Mouse (Mus musculus) cerebellum, adult 9-11 months (tissue): ENCODE data around the gene Smc1b.
"Not testable (repeated sequence)": the region's sequence is repeated elsewhere in the genome, so short reads cannot be mapped to it uniquely, and the experiment has no call there.

Experiments
- DNase-seq: peaks from one replicate; pipeline ENCODE4 v3.0.0; 2022

Smc1b gene

DNA sequence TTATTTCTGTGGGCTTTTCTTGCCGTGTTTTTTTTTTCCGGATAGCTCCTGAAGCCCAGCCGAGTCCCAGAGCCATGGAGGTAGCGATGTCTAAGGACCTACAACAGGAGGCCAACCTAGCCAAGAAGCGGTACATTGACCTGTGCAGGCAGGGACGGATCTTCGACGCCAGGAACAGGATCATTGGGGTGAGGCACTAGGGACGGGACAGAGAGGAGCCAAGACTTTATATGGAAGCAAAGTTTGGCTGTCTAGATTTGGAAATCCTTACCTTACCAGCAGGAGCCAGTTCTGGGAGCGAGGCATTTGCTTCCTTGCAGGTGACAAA, 393 bp upstream of the Smc1b start:
- DNase-seq = no peak

DNA sequence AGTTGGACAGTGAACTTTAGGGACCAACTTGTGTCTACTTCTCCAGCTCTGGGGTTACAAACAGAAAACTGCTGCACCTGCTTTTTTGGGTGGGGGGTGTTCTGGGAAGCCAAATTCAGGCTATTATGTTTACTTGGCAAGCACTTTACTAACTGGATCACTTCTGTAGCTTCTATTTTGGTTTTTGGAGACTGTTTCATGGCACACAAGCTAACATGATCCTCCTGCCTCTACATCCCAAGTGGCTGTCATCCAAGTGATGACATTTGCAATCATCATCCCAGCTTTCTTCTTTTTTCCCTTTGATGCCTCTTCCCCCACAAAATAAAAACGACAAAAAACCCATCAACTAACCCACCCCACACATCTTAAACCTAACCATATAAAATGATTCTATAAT, 46.1 kb downstream of the Smc1b start:
- DNase-seq = no peak

DNA sequence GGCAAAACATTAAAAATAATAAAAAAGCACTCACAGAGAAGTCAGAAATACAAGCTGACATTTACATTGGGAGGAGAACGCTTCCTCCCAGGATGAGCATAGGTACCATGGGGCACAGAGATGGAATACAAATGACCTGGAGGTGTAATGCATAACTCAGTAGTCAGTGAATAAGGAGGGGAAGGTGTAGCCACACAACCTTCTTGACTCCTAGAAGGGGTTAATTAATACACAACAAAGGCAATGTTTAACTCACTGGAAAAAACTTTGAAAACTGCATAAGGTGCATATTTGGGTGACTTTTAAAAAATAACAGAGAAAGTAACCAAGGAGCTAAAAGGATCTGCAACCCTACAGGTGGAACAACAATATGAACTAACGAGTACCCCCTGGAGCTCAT, 59.1 kb downstream of the Smc1b start:
- no peak for DNase-seq

DNA sequence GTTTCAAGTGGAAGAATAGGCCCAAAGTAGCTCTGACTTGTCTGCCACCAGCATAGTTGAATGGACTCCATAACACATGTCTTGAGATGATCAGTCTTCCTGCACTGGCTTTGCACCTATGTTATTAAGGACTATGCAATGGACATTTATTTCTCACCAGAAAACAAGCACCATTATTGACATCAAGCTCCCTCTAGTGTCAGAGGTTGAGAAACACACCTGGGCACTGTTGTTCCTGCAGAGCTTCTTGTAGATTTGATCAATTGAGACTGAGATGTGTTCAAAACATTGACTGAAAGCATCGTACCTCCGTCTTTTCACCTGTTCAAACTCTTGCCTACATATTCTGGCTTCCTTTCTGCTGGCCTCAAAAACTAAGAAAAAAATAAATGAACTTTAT, 61.2 kb downstream of the Smc1b start:
- DNase-seq = peak; percentile 32

DNA sequence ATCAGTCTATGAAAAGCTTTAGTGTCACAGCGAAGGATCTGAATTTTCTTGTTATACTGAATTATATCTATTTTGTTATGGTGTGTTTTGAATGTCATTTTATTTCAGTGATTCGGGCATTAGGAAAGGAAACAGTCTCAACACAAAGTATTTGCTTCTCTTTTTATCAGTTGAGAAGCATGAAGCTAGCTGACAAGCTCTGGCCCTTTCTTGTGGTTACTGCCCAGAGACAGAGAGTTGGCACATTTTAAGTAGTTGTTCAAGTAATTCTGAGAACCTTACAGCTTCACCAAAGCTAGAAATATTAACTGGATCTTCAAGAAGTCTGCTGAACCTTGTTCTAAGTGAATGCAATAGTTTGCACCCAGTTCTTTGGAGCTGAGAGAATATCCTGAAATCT, 68.3 kb downstream of the Smc1b start:
- DNase-seq = no peak

DNA sequence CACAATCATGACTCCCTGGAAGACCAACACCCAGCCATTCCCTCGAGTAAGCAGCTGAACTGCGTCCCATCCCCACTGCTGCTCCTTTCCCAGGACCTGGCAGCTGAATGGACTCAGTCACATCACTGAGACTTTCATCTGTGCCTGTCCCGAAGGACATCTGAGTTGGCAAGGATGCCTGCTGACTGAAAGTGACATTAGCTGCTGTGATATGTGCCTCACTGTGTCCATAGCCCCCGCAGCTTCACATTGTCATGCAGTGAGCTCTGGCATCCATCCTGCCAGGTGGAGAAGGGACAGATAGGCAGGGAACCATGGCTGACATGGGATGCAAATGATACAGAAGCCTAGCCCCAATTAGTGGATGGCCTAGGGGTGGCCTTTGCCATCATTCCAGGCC, 76.6 kb downstream of the Smc1b start:
- no peak for DNase-seq

DNA sequence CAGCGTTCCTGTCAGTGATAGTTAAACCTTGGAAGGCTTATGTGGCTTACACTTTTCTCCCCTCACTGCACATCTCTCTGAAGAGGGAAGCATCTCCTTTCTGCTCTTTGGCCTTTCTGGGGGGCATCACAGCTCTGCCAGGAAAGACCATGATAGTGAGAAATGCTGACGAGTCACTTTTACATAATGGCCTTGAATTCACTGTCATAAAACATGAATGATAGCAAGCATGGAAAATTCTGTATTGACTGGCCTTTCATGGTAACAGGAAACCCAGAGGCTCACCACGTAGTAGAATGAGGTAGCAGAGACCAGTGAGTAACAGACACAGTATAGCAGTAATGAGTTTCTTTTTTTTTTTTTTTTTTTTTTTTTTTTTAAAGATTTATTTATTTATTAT, 77.7 kb downstream of the Smc1b start:
- DNase-seq = no peak

DNA sequence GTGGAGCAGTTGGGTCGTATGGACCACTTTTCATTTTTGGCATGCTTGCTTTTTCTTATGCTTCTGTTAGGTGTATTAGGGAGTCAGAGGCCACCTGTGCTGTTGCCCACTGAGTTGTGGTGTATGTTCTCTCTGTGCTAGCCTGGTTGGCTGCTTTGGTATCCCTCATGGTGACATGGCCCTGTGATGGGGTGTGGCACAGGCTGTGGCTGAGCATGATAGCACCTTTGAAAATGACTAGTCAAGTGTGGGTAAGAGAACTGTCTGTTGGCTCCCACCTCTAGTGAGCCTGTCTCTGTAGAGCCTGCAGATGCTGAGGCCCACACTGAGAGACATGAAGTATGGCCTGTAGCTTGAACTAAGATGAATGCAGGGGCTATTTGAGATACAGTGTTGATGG, 82.0 kb downstream of the Smc1b start:
- DNase-seq = no peak

DNA sequence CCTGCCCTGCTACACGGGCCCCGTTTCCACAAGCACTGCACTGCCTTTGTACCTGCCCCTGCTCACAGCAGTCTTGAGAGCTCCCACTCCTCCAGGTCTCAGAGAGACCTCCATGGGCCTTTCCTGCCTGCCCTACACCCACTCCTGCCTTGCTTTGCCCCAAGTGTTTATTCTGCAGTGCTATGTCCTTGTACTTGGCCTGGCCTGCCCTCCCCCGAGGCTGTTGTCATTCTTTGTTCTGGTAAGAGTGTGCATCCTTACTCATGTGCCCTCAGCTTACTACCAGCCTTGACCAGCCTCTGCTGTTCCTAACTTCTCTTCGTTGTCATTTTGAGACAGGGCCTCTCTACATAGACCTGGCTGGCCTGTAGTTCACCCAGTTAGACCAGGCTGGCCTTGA, 83.9 kb downstream of the Smc1b start:
- no peak for DNase-seq

DNA sequence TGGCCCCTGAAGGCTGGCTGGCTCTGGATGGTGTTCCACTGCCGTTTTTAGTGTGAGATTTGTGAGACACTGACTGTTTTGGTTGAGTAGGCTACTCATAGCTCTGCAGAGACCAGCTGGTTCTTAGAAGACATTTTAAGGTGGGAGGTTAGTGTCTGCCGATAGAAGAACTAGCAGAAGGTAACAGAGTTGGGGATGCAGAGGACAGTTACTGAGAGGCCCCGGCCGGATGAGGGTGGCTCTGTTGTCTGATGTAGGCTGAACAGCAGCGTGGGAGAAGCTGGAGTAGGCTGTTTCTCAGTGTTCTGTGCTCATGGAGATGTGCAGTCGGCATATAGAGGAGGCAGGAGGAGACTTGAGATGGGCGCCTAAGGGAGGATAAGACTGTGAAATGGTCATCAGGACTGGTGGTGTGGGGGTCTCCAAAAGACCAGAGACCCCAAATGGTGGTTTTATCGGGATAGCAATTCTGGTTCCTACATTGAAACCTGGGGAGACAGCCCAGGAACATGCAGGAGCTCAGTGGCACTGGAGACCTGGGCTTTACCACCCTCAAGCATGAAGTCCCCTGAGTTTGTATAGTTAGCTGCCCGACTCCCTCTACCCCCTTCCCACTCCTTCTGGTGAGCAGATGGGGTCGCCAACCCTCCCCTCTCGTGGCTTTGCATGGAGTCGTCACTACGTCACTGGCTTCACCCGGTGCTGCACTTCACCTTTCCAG, 85.4 kb downstream of the Smc1b start:
- no peak for DNase-seq

DNA sequence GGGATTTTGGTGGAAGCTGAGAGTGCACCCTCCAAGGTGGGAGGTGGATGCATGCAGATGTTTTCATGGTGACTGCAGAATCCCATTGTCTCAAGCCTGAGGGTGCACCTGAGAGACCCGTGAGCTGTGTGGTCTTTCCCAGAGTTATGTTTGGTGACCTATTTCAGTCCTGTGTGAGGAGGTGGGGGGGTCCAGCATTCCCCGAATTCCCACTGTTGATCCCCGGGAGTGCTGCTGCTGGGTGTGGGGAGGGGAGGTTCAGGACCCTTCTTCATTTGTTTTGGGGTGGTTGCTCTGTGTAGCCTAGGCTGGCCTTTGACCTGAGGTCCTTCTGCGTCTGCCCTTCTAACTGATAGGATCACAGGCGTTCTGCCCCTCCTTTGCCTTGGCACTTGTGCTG, 88.0 kb downstream of the Smc1b start:
- DNase-seq = no peak

DNA sequence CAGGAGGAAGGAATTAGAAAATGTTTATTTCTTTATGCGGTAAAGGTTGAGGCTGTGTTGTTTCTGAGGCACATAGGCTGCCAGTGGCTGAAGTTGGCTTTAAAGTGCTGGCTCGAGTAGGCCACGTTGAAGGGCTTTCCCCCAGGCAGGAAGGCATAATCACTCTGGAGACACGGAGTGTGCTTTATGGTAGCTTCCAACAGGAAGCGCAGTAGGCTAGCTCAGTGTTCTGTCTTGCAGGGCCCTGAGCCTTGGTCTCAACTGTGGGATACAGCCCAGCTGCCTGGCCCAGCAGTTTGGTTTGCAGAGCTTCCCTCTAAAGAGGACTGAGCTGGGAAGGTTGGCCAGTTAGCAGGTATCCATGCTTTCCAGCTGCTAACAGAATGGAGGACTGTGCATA, 88.6 kb downstream of the Smc1b start:
- DNase-seq = no peak

DNA sequence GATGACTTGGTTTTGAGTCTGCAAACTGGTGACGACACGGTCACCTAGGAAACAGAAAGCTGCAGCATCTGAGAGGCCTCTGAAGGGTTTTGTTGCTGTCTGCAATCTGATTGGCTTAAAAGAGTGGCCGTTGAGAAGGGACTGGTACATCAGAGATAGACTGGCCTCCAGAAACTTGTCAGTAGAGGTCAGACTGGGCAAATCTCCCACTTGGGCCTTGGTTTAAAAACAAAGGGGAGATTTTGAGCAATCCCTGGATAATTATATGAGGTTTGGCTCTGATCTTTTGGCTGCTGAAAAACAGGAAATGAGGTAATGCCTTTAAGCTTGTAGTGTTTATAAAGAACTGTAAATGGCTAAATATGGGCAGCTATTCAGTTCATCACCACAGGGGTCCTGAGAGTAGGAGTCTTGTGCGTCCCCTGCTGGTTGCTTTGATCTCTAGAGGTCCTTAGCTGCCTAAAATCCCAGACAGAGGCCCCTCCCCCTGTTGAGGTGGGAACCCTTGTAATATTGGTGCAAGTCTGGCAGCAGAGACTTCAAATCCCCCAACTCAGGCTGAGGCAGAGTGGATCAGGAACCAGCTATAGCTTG, 89.3 kb downstream of the Smc1b start:
- DNase-seq = peak; percentile 40

DNA sequence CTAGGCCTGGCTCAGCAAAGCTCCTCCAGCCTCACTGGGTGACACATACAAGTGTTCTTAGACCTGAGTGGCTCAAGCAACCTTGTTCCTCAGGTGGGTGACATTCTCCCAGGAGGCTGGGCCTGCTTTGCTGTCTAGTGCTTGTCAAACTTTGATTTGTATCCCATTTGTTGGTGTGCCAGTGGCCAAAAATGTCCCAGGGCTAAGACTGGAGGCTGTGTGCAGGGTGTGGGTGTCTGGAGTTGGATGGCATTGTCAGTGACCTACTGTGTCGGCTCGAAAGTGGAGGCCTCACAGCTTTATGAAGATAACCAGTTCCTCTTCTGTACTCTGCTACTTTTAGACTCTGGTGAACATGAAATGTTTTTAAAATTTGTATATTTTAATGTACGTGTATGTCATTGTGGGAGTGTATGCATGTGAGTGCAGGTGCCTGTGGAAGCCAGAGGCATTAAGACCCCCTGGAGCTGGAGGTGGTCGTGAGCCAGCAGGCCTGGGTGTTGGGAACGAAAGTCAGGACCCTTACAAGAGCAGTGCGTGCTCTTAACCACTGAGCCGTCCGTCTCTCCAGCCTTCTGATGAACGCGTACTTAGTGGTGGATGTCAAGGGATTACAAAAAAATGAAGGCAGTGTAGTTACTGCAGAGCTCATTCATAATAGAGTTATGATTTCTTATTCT, 90.1 kb downstream of the Smc1b start:
- no peak for DNase-seq

DNA sequence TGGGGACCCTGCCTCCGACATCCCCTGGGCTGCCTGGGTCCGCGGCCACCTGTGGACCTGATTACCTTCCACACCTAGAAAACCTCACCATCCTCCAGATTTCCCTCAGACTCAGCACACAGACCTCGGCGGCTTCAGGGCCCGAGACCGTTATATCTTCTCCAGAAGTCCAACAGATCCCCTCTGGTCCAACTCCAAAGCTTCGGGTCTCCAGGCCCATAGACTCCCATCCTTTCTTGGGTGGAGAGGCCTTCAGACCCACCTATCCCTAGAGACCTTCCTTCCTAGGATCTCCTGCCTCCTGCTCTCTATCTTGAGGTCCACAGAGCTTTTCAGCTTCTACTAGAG, 94.4 kb downstream of the Smc1b start:
- DNase-seq = no peak

DNA sequence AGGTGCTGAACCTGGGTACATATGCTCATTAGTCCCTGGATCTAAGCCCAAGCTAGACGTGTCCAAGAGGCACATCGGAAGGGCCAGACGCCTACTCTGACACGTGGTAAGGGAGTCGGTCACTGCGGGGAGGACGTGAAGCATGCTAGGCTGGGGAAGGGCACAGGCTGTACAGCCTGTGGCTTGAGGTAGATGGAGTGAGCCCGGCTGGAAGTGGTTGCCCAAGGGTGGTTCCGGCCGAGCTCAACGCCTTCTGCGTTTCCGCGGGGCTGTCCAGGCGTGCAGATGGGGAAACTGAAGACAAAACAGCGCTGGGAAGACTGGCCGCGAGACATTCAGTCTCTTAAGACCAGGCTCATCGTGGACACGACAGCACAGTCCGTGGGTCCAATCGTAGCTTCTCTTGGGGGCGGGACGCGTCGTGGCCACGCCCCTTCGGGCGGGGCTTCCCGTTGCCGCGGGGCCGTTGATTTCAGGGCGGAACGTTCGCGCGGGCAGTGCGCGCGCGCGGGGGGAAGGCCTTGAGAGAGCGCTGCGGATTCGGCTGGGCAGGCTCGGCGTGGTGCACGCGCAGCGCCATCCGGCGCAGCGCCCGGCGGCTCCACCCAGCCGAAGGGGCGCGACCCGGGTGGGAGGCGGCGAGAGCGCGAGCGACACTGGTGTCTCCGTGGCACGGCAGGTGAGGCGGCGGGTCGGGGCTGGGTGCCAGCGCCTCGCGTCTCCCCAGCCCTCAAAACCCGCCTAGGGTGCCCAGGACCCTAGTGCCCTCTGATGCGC, 95.0 kb downstream of the Smc1b start:
- peak; percentile 97 for DNase-seq

DNA sequence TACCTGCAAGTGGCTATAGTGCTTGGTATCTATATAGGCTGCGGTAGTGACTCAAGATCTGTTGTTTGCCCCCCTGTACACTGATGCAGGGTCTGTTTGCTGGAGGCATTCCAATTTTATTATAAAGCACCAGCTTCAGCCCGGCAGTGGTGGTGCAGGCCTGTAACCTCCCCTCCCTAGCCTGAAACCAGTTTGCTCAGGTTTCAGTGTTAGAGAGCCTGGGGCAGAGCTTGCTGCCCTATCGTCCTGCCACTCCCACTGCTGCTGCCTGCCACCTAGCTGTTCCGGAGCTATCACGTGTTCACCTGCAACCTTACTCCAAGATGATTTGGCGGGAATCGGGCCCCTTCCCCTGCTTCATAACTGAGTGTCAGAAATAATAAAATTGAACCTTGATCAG, 97.8 kb downstream of the Smc1b start:
- not testable (repeated sequence) for DNase-seq

DNA sequence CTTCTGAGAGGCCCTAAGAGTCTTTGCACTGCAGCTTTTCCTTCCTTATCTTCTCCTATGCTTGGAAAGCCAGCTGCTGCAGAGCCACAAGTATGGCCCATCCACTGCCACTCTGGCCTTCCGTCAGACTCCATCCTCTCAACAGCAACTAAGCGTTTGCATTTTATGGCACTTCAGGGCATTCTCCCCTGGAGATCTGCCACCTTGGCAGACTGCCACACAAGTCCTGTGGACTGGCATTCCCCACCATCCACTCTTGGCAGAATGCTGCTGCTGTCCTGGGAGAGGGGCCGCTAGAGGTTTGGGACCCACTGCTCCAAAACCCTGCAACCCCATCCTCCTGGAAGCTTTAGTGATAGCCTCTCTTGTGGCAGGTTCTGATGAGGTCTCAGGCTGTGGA, 99.9 kb downstream of the Smc1b start:
- no peak for DNase-seq

DNA sequence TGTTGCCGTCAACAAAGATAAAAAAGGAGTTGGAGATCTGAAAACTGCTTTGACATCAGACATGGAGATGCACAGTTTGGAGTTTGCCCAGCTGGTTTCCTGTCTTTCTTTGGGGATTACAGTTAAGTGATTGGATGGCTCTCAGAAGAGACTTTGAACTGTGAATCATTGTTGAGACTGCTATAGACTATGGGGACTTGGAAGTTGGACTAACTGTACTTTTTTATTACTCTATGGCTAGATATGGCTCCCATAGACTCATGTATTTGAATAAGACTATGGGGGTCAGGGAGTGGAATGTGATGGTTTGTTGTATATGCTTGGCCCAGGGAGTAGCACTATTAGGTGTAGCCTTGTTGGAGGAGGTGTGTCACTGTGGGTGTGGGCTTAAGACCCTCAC, 101.1 kb downstream of the Smc1b start:
- DNase-seq = not testable (repeated sequence)

DNA sequence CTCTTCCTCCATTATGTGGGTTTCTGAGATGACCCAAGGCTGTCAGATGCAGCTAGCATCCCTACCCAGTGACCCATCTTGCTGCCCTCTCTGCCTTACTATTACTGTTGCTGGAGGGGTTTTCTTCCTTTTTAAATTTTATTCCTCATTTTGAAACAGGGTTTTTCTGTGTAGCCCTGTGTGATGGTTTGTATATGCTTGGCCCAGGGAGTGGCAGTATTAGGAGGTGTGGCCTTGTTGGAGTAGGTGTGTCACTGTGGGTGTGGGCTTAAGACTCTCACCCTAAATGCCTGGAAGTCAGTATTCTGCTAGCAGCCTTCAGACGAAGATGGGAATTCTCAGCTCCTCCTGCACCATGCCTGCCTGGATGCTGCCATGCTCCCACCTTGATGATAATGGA, 103.1 kb downstream of the Smc1b start, which contains the start of gene Fam118a:
Gene Fam118a, plus strand, starts transcription at position 301 of the 400 bp plus-strand sequence.
- not testable (repeated sequence) for DNase-seq

DNA sequence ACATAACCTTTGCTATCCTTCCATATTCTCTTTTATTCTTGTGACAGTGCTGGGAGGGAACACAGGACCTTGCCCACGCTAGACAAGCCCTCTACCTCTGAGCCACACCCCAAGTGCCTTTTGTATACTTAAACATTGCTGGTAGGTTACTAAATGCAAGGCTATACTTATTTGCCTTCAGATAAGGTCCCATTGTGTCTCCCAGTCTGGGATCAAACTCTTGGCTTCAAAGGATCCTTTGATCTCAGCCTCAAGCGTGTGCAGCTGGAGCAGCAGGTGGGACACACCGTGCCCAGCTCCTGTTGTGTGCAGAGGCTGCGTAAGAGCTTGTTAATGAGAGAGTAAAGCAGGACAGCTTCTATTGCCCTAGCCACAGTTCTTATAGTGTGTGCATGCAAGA, 104.0 kb downstream of the Smc1b start:
- DNase-seq = no peak

DNA sequence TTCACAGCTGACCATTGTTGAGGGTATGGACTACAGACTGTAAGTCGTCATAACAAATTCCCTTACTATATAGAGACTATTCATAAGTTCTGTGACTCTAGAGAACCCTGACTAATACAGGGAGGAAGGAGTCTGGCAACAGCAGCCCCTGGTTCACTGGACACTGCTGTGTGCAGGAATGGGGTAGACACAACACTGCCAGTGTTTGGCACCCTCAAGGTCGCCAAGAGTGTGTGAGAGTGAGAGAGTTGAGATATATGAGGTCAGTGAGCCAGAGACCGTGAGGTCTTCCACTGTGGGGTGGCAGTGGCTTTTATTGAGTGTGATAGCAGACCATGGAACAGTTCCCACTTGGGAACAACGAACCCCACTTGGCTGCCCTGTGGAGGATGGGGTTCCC, 105.6 kb downstream of the Smc1b start:
- DNase-seq = no peak

DNA sequence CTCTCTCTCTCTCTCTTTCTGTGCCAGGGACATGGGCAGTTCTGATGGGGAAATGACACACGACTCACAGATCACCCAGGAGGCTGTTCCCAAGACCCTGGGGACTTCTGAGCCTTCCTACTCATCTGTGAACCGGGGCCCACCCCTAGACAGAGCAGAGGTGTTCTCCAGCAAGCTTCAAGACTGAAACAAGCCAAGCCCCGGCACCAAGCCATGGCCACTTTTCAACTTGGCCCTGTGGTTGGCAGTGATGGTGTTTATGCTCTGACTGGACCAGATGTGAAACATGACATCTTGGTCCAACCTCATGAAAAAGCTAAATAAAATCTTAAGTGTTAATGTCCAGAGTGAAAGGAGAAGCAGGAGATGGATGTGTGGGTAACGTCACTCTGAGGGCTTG, 109.6 kb downstream of the Smc1b start:
- no peak for DNase-seq
